13 mouse cellular contexts compared by ENCODE assay signal in the genomic region with DNA sequence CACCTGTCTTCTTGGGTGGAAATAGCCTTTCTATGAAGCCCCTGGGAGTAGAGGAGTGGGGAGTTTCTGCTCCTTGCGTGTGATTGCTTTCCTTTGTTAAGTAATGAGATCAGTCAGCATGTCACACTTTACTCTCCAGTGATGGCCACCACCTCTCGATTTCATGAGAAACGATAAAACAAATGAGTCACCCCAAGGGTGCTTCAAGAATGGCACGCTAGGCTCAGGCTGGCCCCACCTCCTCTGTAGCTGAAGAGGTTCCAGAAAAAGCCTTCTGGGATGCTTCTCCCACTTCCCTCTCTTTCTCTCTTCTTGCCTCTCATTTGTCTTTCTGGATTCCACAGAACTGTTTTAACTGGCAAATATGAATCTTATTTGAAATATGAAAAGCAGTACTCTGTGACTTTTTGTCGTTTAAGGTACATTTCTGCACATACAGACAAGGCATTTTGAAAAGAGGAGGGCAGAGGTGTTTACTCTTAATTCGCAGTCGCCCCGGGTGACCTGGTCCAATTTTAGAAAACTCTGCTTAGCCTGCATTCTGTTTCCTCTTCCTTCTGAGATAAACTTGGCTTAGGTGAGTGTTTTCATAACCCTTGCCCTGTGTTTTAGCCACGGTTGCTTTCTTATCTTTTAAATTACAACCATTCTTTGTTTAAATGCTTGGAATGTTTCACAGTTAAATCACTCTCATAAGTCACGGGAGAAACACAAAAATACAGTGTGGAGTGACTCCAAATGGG. TPM values are rescaled to one million over a fixed set of nuclear protein-coding genes. Genes with fewer than 3 reads are reported as not detected.
DNase-seq lines count a peak whose midpoint lies in the region; TF ChIP-seq lines count a peak whose summit lies in the region.
"Had no signal": no experiment of that assay in that cellular context is flagged by ENCODE, and none has a peak within 500 bp of the region (broad histone marks: within the 10 kb centered on the region; RNA-seq: fewer than 3 reads in every experiment).

No protein-coding gene starts in this region.

- DNase-seq in gastrocnemius, adult 2 months = peak; percentile 22
- DNase-seq in gastrocnemius, postnatal 14 days = no peak
- peak; percentile 7 for DNase-seq in 3134 (ENCODE audit: extremely low read depth, insufficient read length, low spot score)
- peak; percentile 56 for DNase-seq in kidney, adult 9 months
- DNase-seq in cerebellum, adult 2 months = no peak
- DNase-seq in frontal cortex, postnatal 10 days (ENCODE audit: low spot score in 2 of 2) = no peak
- no peak for DNase-seq in spleen, adult 12 weeks (ENCODE audit: low spot score)
- DNase-seq: cerebellum, postnatal 25 days had no signal

- H3K4me1 ChIP-seq in brown adipose tissue, adult 24 weeks (ENCODE audit: control insufficient read depth, insufficient read depth, insufficient read length, low read length) = peaks cover 4% of the 10 kb centered on the region; the same call in 1 of the 2 replicates
- no peaks in the 10 kb centered on the region for H3K4me1 ChIP-seq in cerebellum, adult 2 months (ENCODE audit: control insufficient read depth, insufficient read depth, low read length)
- H3K4me1 ChIP-seq: hindbrain, embryonic 15.5 days; limb, embryonic 12.5 days; midbrain, embryonic 13.5 days had no signal

- peak overlapping the region; percentile 33 for H3K4me3 ChIP-seq in gastrocnemius, adult 2 months
- no peak overlapping the region for H3K4me3 ChIP-seq in brown adipose tissue, adult 24 weeks (ENCODE audit: insufficient read depth, low read depth, low read length)
- no peak overlapping the region for H3K4me3 ChIP-seq in cerebellum, adult 2 months (replicated peaks; ENCODE audit: insufficient read depth, low read depth, low read length)
- H3K4me3 ChIP-seq: hindbrain, embryonic 15.5 days; limb, embryonic 12.5 days; midbrain, embryonic 13.5 days had no signal

- peak overlapping the region; percentile 79 for H3K27ac ChIP-seq in gastrocnemius, adult 2 months
- H3K27ac ChIP-seq in brown adipose tissue, adult 24 weeks (replicated peaks; ENCODE audit: low read depth, low read length) = peak overlapping the region; percentile 17; the same call in 1 of the 2 replicates
- H3K27ac ChIP-seq in cerebellum, adult 2 months (ENCODE audit: insufficient read depth, low read length) = no peak overlapping the region
- H3K27ac ChIP-seq: hindbrain, embryonic 15.5 days; limb, embryonic 12.5 days; midbrain, embryonic 13.5 days had no signal

- WGBS in cerebellum, adult 2 months = 51% methylated on average over 10 of the region's 10 CpGs

- TF ChIP-seq CTCF in gastrocnemius, adult 2 months (IDR thresholded peaks at IDR 0.05) = no peak
- no peak for TF ChIP-seq CTCF in cerebellum, adult 2 months (IDR thresholded peaks at IDR 0.05; ENCODE audit: borderline replicate concordance, insufficient read depth, low read depth, low read length)

- no peaks in the 10 kb centered on the region for H3K27me3 ChIP-seq in cerebellum, adult 2 months (ENCODE audit: control insufficient read depth, insufficient read depth, low read length)
- H3K27me3 ChIP-seq: hindbrain, embryonic 15.5 days; limb, embryonic 12.5 days; midbrain, embryonic 13.5 days had no signal

- TF ChIP-seq POLR2A in cerebellum, adult 2 months (IDR thresholded peaks at IDR 0.05; ENCODE audit: borderline replicate concordance, insufficient read depth, low read length) = no peak

- intact Hi-C loops in gastrocnemius, adult 2 months (cut with DNase I) = no loop called here
- intact Hi-C loops in gastrocnemius, postnatal 14 days (cut with DNase I; ENCODE audit: low total_unique reads) = no loop called here

RNA-seq across cellular contexts. Expression of a gene that starts 15.3 kb away (rescaled TPM):
- not detected for total RNA-seq in gastrocnemius, adult 2 months (2021)
- total RNA-seq in gastrocnemius, postnatal 14 days (2021) = not detected
- not detected in 2 replicates for polyA plus RNA-seq in brown adipose tissue, adult 24 weeks (2012; ENCODE audit: insufficient read depth, insufficient read length, missing spikeins)
- polyA plus RNA-seq in cerebellum, adult 2 months (2012; rRNA removed) = 0.06 TPM in 1 of 2 replicates, not detected in the other
- total RNA-seq: adrenal gland, postnatal 4 days had no signal
- polyA plus RNA-seq: hindbrain, embryonic 15.5 days; limb, embryonic 12.5 days; midbrain, embryonic 13.5 days had no signal

RNA-seq across cellular contexts. Expression of a gene that starts 24.2 kb away (rescaled TPM):
- 10 to 100 TPM; 64.8 to 82.8 TPM for total RNA-seq in gastrocnemius, adult 2 months (2021)
- 10 to 100 TPM; 59.4 to 67.2 TPM for total RNA-seq in gastrocnemius, postnatal 14 days (2021)
- polyA plus RNA-seq in brown adipose tissue, adult 24 weeks (2012; ENCODE audit: insufficient read depth, insufficient read length, missing spikeins) = 22.5 and 41.1 TPM in 2 replicates
- 134 and 137 TPM in 2 replicates for polyA plus RNA-seq in cerebellum, adult 2 months (2012; rRNA removed)

RNA-seq across cellular contexts. Expression of a gene that starts 33.5 kb away (rescaled TPM):
- 10 to 100 TPM; 20.2 to 25.4 TPM for total RNA-seq in gastrocnemius, adult 2 months (2021)
- total RNA-seq in gastrocnemius, postnatal 14 days (2021) = 10 to 100 TPM; 12.0 to 14.0 TPM
- polyA plus RNA-seq in brown adipose tissue, adult 24 weeks (2012; ENCODE audit: insufficient read depth, insufficient read length, missing spikeins) = 3.0 and 4.6 TPM in 2 replicates
- 40.9 and 44.4 TPM in 2 replicates for polyA plus RNA-seq in cerebellum, adult 2 months (2012; rRNA removed)

RNA-seq across cellular contexts. Expression of a gene that starts 59.4 kb away (rescaled TPM):
- total RNA-seq in gastrocnemius, adult 2 months (2021) = not detected
- not detected for total RNA-seq in gastrocnemius, postnatal 14 days (2021)
- polyA plus RNA-seq in brown adipose tissue, adult 24 weeks (2012; ENCODE audit: insufficient read depth, insufficient read length, missing spikeins) = not detected in 2 replicates
- polyA plus RNA-seq in cerebellum, adult 2 months (2012; rRNA removed) = not detected in 2 replicates
- total RNA-seq: adrenal gland, postnatal 4 days had no signal
- polyA plus RNA-seq: hindbrain, embryonic 15.5 days; limb, embryonic 12.5 days; midbrain, embryonic 13.5 days had no signal

Comparison
In these comparisons a context has a peak if more than half of its experiments do, and no peak if none do; other contexts are left out.
1. DNase-seq: peak in gastrocnemius, adult 2 months (single experiment), 3134 (single experiment) and kidney, adult 9 months (single experiment); none in gastrocnemius, postnatal 14 days (single experiment), cerebellum, adult 2 months (0 of 2), frontal cortex, postnatal 10 days (0 of 2) and spleen, adult 12 weeks (single experiment).